Mouse (Mus musculus): ENCODE measurements around the gene Cryzl2. TPM values are rescaled to one million over a fixed set of nuclear protein-coding genes. Genes with fewer than 3 reads are reported as not detected.

The Cryzl2 gene
- total and polyA plus RNA-seq, 2 experiments from 2014 or later, result 38.1 to 45.7 TPM

- Histone ChIP-seq H3K27ac (ENCODE audit: low read depth) (no peak overlapping the region), H3K27me3 (ENCODE audit: control insufficient read depth, insufficient read depth, low read length) (no peaks in the 10 kb centered on the region), H3K36me3 (replicated peaks; ENCODE audit: control insufficient read depth, insufficient read depth, low read length) (no peaks in the 10 kb centered on the region), H3K9ac (replicated peaks; ENCODE audit: low read depth, low read length) (no peak overlapping the region), H3K4me2 (ENCODE audit: low read depth, low read length) (no peak overlapping the region), H3K4me3 (ENCODE audit: low read depth, low read length) (no peak overlapping the region), H3K4me1 (ENCODE audit: control insufficient read depth, insufficient read depth) (peaks cover 4% of the 10 kb centered on the region; the same call in 1 of the 2 replicates), H3K9me3 (replicated peaks; ENCODE audit: control insufficient read depth, low read length) (no peaks in the 10 kb centered on the region)
- DNase-seq (ENCODE audit: low spot score) (no peak), ATAC-seq (ENCODE audit: insufficient read depth, low read depth) (no peak)
- TF ChIP-seq CTCF (IDR thresholded peaks at IDR 0.05; ENCODE audit: low read depth) (no peak), EP300 (IDR thresholded peaks at IDR 0.05; ENCODE audit: low read depth) (no peak)
- 45% methylated on average over 2 of the region's 2 CpGs for WGBS
Observed at GRCm38 (mm10) chr1:157519396-157519795, 61.0 kb downstream of the Cryzl2 start.

DNA sequence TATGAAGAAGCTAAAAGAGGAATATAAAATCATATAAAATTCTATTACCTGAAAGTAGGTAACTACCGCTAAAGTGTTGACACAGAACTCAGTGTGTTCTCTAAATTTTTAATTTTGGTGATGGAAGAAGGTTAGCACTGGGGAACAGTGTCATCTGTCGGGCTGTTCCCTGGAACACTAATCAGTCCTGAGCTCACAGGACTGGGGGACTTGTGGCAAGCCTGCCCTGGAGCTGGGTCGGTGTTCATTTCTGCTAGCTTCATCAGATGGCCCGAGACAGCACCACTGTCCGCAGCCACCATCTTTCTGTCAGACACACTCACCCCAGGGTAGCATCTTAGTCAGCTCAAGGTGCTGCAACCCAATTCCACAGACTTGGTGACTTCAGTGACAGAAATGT, 63.9 kb downstream of the Cryzl2 start:
- H3K27ac ChIP-seq (ENCODE audit: low read depth), result no peak overlapping the region
- no peak for DNase-seq (ENCODE audit: low spot score)
- no peaks in the 10 kb centered on the region for H3K9me3 ChIP-seq (replicated peaks; ENCODE audit: control insufficient read depth, low read length)
- no peak overlapping the region for H3K4me3 ChIP-seq (ENCODE audit: low read depth, low read length)
- no peak for ATAC-seq (ENCODE audit: insufficient read depth, low read depth)
- peaks cover 4% of the 10 kb centered on the region; the same call in 1 of the 2 replicates for H3K4me1 ChIP-seq (ENCODE audit: control insufficient read depth, insufficient read depth)
- no peak overlapping the region for H3K9ac ChIP-seq (replicated peaks; ENCODE audit: low read depth, low read length)
- no peak overlapping the region for H3K4me2 ChIP-seq (ENCODE audit: low read depth, low read length)
- H3K36me3 ChIP-seq (replicated peaks; ENCODE audit: control insufficient read depth, insufficient read depth, low read length), result no peaks in the 10 kb centered on the region
- no peaks in the 10 kb centered on the region for H3K27me3 ChIP-seq (ENCODE audit: control insufficient read depth, insufficient read depth, low read length)
- TF ChIP-seq EP300 (IDR thresholded peaks at IDR 0.05; ENCODE audit: low read depth) (no peak), CTCF (IDR thresholded peaks at IDR 0.05; ENCODE audit: low read depth) (no peak)
- 89% methylated on average over 5 of the region's 5 CpGs for WGBS

DNA sequence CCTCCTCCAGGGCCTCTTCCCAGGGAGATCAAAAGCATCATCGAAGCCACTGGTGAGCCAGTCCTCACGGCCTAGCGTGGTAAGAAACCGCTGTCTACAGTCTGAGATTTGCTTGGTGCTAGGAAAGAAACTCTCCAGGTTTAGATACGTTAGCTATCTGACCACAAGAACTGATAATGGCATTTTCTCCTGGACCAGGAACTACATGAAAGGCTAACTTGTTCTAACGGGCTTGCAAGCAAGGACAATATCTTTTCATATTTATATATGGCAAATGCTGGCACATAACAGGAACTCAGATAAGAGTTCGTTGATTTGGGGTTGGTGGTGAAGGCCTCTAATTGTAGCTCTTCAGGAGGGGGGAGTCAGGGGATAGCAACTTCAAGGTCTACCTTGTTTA, 66.4 kb downstream of the Cryzl2 start:
- Histone ChIP-seq H3K4me3 (ENCODE audit: low read depth, low read length) (no peak overlapping the region), H3K4me1 (ENCODE audit: control insufficient read depth, insufficient read depth) (no peaks in the 10 kb centered on the region), H3K4me2 (ENCODE audit: low read depth, low read length) (no peak overlapping the region), H3K27me3 (ENCODE audit: control insufficient read depth, insufficient read depth, low read length) (no peaks in the 10 kb centered on the region), H3K27ac (ENCODE audit: low read depth) (no peak overlapping the region), H3K36me3 (replicated peaks; ENCODE audit: control insufficient read depth, insufficient read depth, low read length) (no peaks in the 10 kb centered on the region), H3K9ac (replicated peaks; ENCODE audit: low read depth, low read length) (no peak overlapping the region), H3K9me3 (replicated peaks; ENCODE audit: control insufficient read depth, low read length) (no peaks in the 10 kb centered on the region)
- ATAC-seq (ENCODE audit: insufficient read depth, low read depth) (no peak), DNase-seq (ENCODE audit: low spot score) (no peak)
- TF ChIP-seq EP300 (IDR thresholded peaks at IDR 0.05; ENCODE audit: low read depth) (no peak), CTCF (IDR thresholded peaks at IDR 0.05; ENCODE audit: low read depth) (no peak)
- 68% methylated on average over 7 of the region's 7 CpGs for WGBS

DNA sequence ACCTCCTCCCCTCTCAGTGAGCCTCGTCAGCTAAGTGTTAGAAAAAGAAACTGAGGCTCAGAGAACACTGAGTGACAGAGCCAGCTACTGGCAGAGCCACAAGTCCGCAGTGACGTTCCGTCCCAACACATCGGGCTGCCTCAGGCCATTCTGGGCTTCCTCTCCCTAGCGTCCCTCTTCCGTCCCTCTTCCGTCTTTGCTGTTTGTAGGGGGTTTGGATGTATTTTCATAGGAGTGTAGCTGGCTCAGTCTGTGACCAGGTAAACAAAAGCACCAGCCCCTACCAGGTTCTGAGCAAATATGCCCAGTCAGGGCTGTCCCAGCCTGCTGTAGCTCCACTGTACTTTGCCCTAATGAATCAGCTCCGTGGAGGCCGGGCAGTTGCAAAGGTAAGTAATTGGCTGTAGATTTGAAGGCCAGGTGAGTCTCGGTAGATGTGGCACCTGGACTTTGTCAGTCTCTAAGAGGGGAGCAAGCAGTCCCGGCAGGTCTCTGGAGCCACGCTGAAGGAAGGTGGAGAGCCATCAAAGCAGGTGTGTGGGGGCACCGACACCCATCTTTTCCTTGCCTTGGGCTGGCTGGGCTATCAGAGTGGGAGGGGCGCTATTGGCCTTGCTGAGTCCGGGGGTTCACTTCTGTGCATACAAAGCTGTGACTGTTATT, 67.4 kb downstream of the Cryzl2 start:
- no peak overlapping the region for H3K4me3 ChIP-seq (ENCODE audit: low read depth, low read length)
- H3K27ac ChIP-seq (ENCODE audit: low read depth), result no peak overlapping the region
- TF ChIP-seq EP300 (IDR thresholded peaks at IDR 0.05; ENCODE audit: low read depth) (no peak), CTCF (IDR thresholded peaks at IDR 0.05; ENCODE audit: low read depth) (no peak)
- H3K4me2 ChIP-seq (ENCODE audit: low read depth, low read length), result no peak overlapping the region
- no peaks in the 10 kb centered on the region for H3K4me1 ChIP-seq (ENCODE audit: control insufficient read depth, insufficient read depth)
- no peaks in the 10 kb centered on the region for H3K27me3 ChIP-seq (ENCODE audit: control insufficient read depth, insufficient read depth, low read length)
- DNase-seq (ENCODE audit: low spot score), result no peak
- WGBS, result 87% methylated on average over 16 of the region's 16 CpGs
- H3K9me3 ChIP-seq (replicated peaks; ENCODE audit: control insufficient read depth, low read length), result no peaks in the 10 kb centered on the region
- ATAC-seq (ENCODE audit: insufficient read depth, low read depth), result no peak
- H3K9ac ChIP-seq (replicated peaks; ENCODE audit: low read depth, low read length), result no peak overlapping the region
- no peaks in the 10 kb centered on the region for H3K36me3 ChIP-seq (replicated peaks; ENCODE audit: control insufficient read depth, insufficient read depth, low read length)

DNA sequence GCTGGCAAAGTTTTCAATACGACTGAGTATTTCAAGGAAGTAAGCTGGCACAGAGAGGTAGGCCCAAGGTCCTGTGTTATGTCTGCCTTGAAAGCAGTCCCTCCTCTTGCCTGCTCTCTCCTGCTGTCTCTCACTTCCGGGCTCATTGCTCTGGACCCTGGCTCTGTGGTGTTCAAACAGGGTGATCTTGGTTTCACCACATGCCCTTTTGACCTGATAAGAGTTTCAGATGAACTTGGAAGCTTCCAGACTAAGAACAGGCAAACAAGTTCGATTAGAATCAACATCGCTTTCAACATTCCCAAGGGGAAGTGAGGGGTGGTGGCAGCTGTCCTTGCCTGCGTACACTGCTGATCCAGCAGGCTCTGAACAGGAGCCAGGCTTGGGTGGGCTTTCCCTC, 68.2 kb downstream of the Cryzl2 start:
- Histone ChIP-seq H3K9me3 (replicated peaks; ENCODE audit: control insufficient read depth, low read length) (no peaks in the 10 kb centered on the region), H3K36me3 (replicated peaks; ENCODE audit: control insufficient read depth, insufficient read depth, low read length) (no peaks in the 10 kb centered on the region), H3K27me3 (ENCODE audit: control insufficient read depth, insufficient read depth, low read length) (no peaks in the 10 kb centered on the region), H3K9ac (replicated peaks; ENCODE audit: low read depth, low read length) (no peak overlapping the region), H3K4me3 (ENCODE audit: low read depth, low read length) (no peak overlapping the region), H3K27ac (ENCODE audit: low read depth) (no peak overlapping the region), H3K4me2 (ENCODE audit: low read depth, low read length) (no peak overlapping the region), H3K4me1 (ENCODE audit: control insufficient read depth, insufficient read depth) (no peaks in the 10 kb centered on the region)
- 49% methylated on average over 5 of the region's 5 CpGs for WGBS
- no peak for ATAC-seq (ENCODE audit: insufficient read depth, low read depth)
- TF ChIP-seq CTCF (IDR thresholded peaks at IDR 0.05; ENCODE audit: low read depth), result no peak
- DNase-seq (ENCODE audit: low spot score), result no peak

- Histone ChIP-seq H3K4me1 (ENCODE audit: control insufficient read depth, insufficient read depth) (no peaks in the 10 kb centered on the region), H3K36me3 (replicated peaks; ENCODE audit: control insufficient read depth, insufficient read depth, low read length) (no peaks in the 10 kb centered on the region), H3K4me3 (ENCODE audit: low read depth, low read length) (no peak overlapping the region), H3K9ac (replicated peaks; ENCODE audit: low read depth, low read length) (no peak overlapping the region), H3K27me3 (ENCODE audit: control insufficient read depth, insufficient read depth, low read length) (no peaks in the 10 kb centered on the region), H3K9me3 (replicated peaks; ENCODE audit: control insufficient read depth, low read length) (no peaks in the 10 kb centered on the region), H3K27ac (ENCODE audit: low read depth) (no peak overlapping the region), H3K4me2 (ENCODE audit: low read depth, low read length) (no peak overlapping the region)
- DNase-seq (ENCODE audit: low spot score), result no peak
- WGBS, result 47% methylated on average over 8 of the region's 8 CpGs
- ATAC-seq (ENCODE audit: insufficient read depth, low read depth), result no peak
- TF ChIP-seq EP300 (IDR thresholded peaks at IDR 0.05; ENCODE audit: low read depth) (no peak), CTCF (IDR thresholded peaks at IDR 0.05; ENCODE audit: low read depth) (no peak)
Observed at GRCm38 (mm10) chr1:157532826-157533460, 74.6 kb downstream of the Cryzl2 start.

Data from heart, postnatal 0 days (tissue).